Mouse (Mus musculus): ENCODE data around the gene Olfr1480.

Olfr1480 gene

DNA sequence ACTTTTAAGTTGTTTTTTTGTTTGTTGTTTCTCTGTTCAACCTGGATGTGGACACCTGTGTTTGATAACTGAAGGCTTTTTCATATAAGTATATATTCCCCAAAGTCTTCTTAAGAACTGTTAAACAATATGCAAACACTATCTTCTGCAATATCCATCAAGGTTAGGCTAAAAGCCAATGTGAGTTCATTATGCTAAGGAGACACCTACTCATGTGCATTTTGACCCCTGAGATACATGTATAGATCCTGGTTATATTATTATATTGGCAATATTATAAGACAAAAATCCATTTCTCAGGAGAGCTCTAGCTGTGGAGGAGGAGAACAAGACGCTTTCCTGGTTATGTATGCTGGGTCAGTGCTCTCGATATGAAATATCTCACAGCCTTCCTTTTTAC lies at the start of gene Olfr1480:
TSS of gene Olfr1480 (plus strand) at position 301 of the 400 bp plus-strand sequence.
- no peak for DNase-seq (ENCODE audit: low read depth)

GRCm38 (mm10) chr19:13480096-13480495 lies 47.6 kb upstream of the Olfr1480 start, which contains the start of gene Olfr1475:
Gene Olfr1475, minus strand, starts transcription at chr19:13480196.
- DNase-seq (ENCODE audit: low read depth) = no peak

DNA sequence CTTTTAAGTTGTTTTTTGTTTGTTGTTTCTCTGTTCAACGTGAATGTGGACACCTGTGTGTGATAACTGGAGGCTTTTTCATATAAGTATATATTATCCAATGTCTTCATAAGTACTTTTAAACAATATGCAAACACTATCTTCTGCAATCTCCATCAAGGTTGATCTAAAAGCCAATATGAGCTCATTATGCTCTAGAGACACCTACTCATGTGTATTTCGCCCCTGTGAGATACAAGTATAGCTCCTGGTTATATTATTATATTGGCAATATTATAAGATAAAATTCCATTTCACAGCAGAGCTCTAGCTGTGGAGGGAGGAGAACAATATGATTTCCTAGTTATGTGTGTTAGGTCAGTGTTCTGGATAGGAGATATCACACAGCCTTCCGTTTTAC lies 27.5 kb upstream of the Olfr1480 start, which contains the start of gene Olfr1477:
TSS of gene Olfr1477 (plus strand) at position 301 of the 400 bp plus-strand sequence.
- no peak for DNase-seq (ENCODE audit: low read depth)
